Mouse (Mus musculus) neural tube, embryonic 13.5 days (tissue): ENCODE data around the gene Flna. TPM values are rescaled to one million over a fixed set of nuclear protein-coding genes. Genes with fewer than 3 reads are reported as not detected.
A peak's percentile ranks its signal among the peaks of the same experiment; 100 is the strongest.

ENCODE experiments used
- ATAC-seq: fragments of 200-750 bp; cut with Nextera tagmentation; 2 replicates; pipeline ENCODE4 v1.8.0; 2017; ENCODE audit warnings: low read depth, mild to moderate bottlenecking, moderate TSS enrichment, moderate library complexity
- H3K27ac ChIP-seq: fragments of 300-500 bp; sonication (generic); replicated peaks from 2 replicates; pipeline ENCODE4 v1.5.1; 2015; ENCODE audit warnings: moderate library complexity, mild to moderate bottlenecking, inconsistent platforms
- H3K27me3 ChIP-seq: fragments of 300-500 bp; sonication (generic); 2 replicates; pipeline ENCODE4 v1.6.1; 2015; ENCODE audit warnings: mild to moderate bottlenecking, inconsistent platforms
- H3K36me3 ChIP-seq: fragments of 300-500 bp; sonication (generic); 2 replicates; pipeline ENCODE4 v1.6.1; 2015; ENCODE audit warnings: mild to moderate bottlenecking, inconsistent platforms
- H3K4me1 ChIP-seq: fragments of 300-500 bp; sonication (generic); replicated peaks from 2 replicates; pipeline ENCODE4 v1.6.1; 2015; ENCODE audit warnings: inconsistent platforms
- H3K4me2 ChIP-seq: fragments of 300-500 bp; sonication (generic); 2 replicates; pipeline ENCODE4 v1.6.1; 2015; ENCODE audit warnings: inconsistent platforms, mild to moderate bottlenecking, moderate library complexity
- H3K4me3 ChIP-seq: fragments of 300-500 bp; sonication (generic); 2 replicates; pipeline ENCODE4 v1.5.1; 2015; ENCODE audit warnings: mild to moderate bottlenecking, inconsistent platforms
- H3K9ac ChIP-seq: fragments of 300-500 bp; sonication (generic); 2 replicates; pipeline ENCODE4 v1.6.1; 2015; ENCODE audit warnings: moderate library complexity, mild to moderate bottlenecking, inconsistent platforms
- H3K9me3 ChIP-seq: fragments of 300-500 bp; sonication (generic); 2 replicates; pipeline ENCODE4 v1.6.1; 2016; ENCODE audit warnings: inconsistent platforms
- WGBS: fragments of 180-500 bp; shearing (Covaris S2); methylation state at CpG from one replicate; pipeline ENCODE4 v1.1.7; 2015; 5-methylcytosine and 5-hydroxymethylcytosine counted together
- polyA plus RNA-seq: library from polyadenylated mRNA; unstranded; fragments of >200 nt; fragmentation: Nextera tagmentation; extraction: Ambion mirVana; gene quantifications from 2 replicates; pipeline ENCODE4 v1.2.1, GENCODE M21; 2015

The Flna gene
- polyA plus RNA-seq = 90.3 and 102 TPM in 2 replicates

DNA sequence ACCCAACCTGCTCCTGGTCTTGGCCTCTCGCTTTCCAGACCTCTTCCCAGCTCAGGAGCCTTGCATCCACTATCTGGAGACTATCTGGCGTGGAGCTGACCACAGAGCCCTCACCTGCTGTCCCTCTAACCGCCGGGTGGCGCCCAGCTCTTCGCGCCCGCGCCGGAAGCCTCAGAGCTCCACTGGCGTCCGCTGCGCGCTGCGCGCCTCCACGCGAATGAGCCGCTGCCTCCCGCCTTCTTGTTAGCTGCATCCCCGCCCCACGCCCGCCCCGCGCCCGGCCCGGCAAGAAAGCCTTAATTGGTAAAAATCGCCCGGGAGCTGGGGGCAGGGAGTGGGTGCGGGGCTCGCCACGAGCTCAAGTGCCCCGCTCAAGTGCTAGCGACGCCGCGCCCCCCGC, at the start of gene Flna:
TSS of gene Flna (minus strand) at position 206 of the 400 bp plus-strand sequence.
- H3K36me3 ChIP-seq = no peaks in the 10 kb centered on the region
- no peaks in the 10 kb centered on the region for H3K9me3 ChIP-seq
- no peak for ATAC-seq
- H3K27ac ChIP-seq = peak within 1 kb of the TSS; percentile 56
- H3K27me3 ChIP-seq = no peaks in the 10 kb centered on the region
- H3K9ac ChIP-seq = peak within 1 kb of the TSS; percentile 67
- H3K4me3 ChIP-seq = peak within 1 kb of the TSS; percentile 42
- H3K4me2 ChIP-seq = peak within 1 kb of the TSS; percentile 58
- WGBS = 24% methylated on average over 38 of the region's 38 CpGs
- peaks cover 6% of the 10 kb centered on the region; the same call in 1 of the 2 replicates for H3K4me1 ChIP-seq

DNA sequence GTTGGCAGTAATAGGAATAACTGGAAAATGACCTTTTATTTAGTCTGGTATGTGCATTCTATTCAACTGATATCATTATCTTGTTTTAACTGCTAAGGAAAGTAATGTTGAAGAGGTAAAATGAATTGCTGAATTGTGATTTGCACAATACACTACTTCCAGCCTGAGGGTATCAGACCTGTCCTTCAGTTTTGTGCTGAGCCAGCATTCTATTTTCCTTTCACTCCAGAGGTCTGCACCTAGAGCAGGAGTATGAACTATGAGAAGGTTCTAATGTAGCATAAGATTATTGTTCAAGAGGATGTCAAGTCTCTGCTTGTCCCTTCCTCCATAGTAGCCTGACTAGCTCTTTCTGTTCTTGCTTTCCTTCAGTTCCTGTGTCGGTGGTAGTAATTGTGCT, 48.7 kb upstream of the Flna start:
- H3K9me3 ChIP-seq = no peaks in the 10 kb centered on the region
- no peak overlapping the region for H3K4me3 ChIP-seq
- H3K9ac ChIP-seq = no peak overlapping the region
- ATAC-seq = no peak
- peaks cover 10% of the 10 kb centered on the region for H3K4me1 ChIP-seq
- WGBS = 100% methylated on average over 1 of the region's 1 CpGs
- H3K27me3 ChIP-seq = no peaks in the 10 kb centered on the region
- no peak overlapping the region for H3K27ac ChIP-seq
- H3K36me3 ChIP-seq = peaks cover 35% of the 10 kb centered on the region
- H3K4me2 ChIP-seq = peak overlapping the region; percentile 22; the same call in 1 of the 2 replicates

GRCm38 (mm10) chrX:74296538-74297448, 47.2 kb upstream of the Flna start, which contains the start of gene Atp6ap1:
TSS of gene Atp6ap1 (plus strand) at chrX:74297097.
- H3K9me3 ChIP-seq = no peaks in the 10 kb centered on the region
- H3K27ac ChIP-seq = peak within 1 kb of the TSS; percentile 76
- peak within 1 kb of the TSS; percentile 80 for H3K9ac ChIP-seq
- peaks cover 10% of the 10 kb centered on the region for H3K4me1 ChIP-seq
- 17% methylated on average over 37 of the region's 37 CpGs for WGBS
- peak; percentile 99 for ATAC-seq
- peak within 1 kb of the TSS; percentile 70 for H3K4me2 ChIP-seq
- peak within 1 kb of the TSS; percentile 63 for H3K4me3 ChIP-seq
- peaks cover 19% of the 10 kb centered on the region for H3K36me3 ChIP-seq
- no peaks in the 10 kb centered on the region for H3K27me3 ChIP-seq

GRCm38 (mm10) chrX:74293431-74293830, 43.8 kb upstream of the Flna start:
- H3K9ac ChIP-seq = no peak overlapping the region
- H3K4me1 ChIP-seq = peaks cover 10% of the 10 kb centered on the region
- H3K9me3 ChIP-seq = no peaks in the 10 kb centered on the region
- no peak overlapping the region for H3K27ac ChIP-seq
- no peaks in the 10 kb centered on the region for H3K27me3 ChIP-seq
- 77% methylated on average over 4 of the region's 4 CpGs for WGBS
- peaks cover 15% of the 10 kb centered on the region; the same call in 1 of the 2 replicates for H3K36me3 ChIP-seq
- no peak for ATAC-seq
- no peak overlapping the region for H3K4me2 ChIP-seq
- no peak overlapping the region for H3K4me3 ChIP-seq

DNA sequence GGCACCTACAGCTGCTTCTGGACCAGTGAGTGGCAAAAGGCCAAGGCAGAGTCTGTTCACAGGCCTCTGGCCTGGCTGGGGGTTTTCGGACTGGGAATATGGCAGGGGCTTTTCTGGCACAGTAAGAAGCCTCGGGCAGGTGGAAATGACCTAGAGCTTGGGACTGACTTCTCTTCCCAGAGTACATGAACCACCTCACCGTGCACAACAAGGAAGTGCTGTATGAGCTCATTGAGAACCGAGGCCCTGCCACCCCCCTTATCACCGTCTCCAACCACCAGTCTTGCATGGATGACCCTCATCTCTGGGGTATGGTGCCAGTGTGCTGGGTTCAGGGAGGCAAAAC, 33.4 kb upstream of the Flna start:
- H3K4me1 ChIP-seq = peaks cover 21% of the 10 kb centered on the region
- H3K36me3 ChIP-seq = 0 out of 2 replicates have a peak, but pooled peaks cover 2% of the 10 kb centered on the region
- H3K27ac ChIP-seq = peak overlapping the region; percentile 89
- 55% methylated on average over 5 of the region's 5 CpGs for WGBS
- no peaks in the 10 kb centered on the region for H3K9me3 ChIP-seq
- no peak; the same call in none of the 2 replicates for ATAC-seq
- peak overlapping the region; percentile 83 for H3K9ac ChIP-seq
- H3K4me3 ChIP-seq = peak overlapping the region; percentile 58
- H3K4me2 ChIP-seq = peak overlapping the region; percentile 74
- no peaks in the 10 kb centered on the region for H3K27me3 ChIP-seq

DNA sequence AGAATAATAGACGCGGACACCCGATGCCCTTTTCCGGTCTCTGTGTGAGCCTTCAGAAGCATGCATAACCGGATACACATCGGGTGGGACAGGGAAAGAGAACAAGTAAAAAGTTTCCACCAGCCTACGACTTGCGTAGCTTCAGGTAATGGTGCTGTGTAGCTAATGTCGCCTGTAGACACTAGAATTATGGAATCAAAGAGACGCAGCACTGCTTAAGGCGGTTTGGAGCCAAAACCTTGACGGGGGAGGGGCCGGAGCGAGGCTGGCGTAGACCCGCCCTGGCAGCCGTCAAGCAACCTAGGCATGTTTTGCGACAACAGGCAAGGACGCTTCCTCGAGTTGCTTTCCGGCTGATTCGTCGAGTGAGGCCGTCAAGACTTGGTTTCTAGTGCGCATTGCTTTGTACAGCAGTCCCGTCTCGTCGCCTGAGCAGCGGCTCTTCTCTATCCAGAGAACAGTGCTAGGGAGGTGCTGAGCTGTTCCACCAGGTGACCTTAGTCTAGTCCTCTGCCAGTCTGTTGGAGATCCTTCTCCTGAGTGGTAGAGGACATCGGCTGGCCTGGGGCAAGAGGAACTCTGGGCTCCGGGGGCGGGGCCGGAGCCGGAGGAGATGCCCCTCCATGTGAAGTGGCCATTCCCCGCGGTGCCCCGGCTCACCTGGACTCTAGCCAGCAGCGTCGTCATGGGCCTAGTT, 32.9 kb upstream of the Flna start:
- H3K27ac ChIP-seq = peak overlapping the region; percentile 89
- H3K9ac ChIP-seq = peak overlapping the region; percentile 83
- H3K36me3 ChIP-seq = no peaks in the 10 kb centered on the region
- peaks cover 21% of the 10 kb centered on the region for H3K4me1 ChIP-seq
- 20% methylated on average over 39 of the region's 39 CpGs for WGBS
- H3K9me3 ChIP-seq = no peaks in the 10 kb centered on the region
- peak overlapping the region; percentile 58 for H3K4me3 ChIP-seq
- H3K4me2 ChIP-seq = peak overlapping the region; percentile 74
- peak; percentile 89 for ATAC-seq
- no peaks in the 10 kb centered on the region for H3K27me3 ChIP-seq

DNA sequence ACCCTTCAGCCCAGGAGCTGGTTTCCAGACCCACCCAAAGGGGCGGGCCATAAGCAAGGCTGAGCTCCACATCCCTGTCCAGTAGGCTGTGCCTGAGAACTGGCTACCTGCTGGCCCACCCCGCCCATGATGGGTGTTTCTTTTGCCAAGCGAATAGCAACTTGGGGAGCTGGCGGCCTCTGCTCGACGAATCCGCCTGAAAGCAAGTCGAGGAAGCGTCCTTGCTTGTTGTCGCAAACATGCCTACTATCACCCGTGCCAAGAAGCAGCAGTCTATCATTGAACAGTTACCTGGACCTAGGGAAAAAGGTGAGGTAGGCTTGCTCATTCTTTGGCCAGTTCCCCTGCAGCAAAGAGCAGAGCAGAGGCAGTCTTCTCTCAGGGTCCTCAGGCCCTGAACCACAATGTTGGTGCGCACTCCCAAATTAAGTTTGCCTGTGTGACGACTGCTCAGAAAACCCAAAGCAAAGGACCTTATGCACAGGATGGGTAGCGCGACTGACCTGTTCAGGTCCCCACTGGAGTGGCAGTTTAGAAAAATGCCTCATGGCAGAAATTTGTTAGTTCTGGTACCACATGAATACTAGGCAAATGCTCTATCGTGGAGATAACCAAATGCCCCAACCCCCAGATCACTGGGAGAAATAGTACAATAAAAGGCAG, 32.2 kb upstream of the Flna start, which contains the start of the genes Taz and Dnase1l1:
TSS of gene Taz (plus strand) at position 181 of the 663 bp plus-strand sequence.
TSS of gene Dnase1l1 (minus strand) at position 606 of the 663 bp plus-strand sequence.
- H3K4me3 ChIP-seq = peak within 1 kb of the TSS; percentile 58
- H3K9me3 ChIP-seq = no peaks in the 10 kb centered on the region
- H3K36me3 ChIP-seq = no peaks in the 10 kb centered on the region
- peak within 1 kb of the TSS; percentile 74 for H3K4me2 ChIP-seq
- H3K27ac ChIP-seq = peak within 1 kb of the TSS; percentile 89
- ATAC-seq = peak; percentile 71
- peaks cover 21% of the 10 kb centered on the region for H3K4me1 ChIP-seq
- WGBS = 17% methylated on average over 16 of the region's 16 CpGs
- H3K9ac ChIP-seq = peak within 1 kb of the TSS; percentile 83
- H3K27me3 ChIP-seq = no peaks in the 10 kb centered on the region

DNA sequence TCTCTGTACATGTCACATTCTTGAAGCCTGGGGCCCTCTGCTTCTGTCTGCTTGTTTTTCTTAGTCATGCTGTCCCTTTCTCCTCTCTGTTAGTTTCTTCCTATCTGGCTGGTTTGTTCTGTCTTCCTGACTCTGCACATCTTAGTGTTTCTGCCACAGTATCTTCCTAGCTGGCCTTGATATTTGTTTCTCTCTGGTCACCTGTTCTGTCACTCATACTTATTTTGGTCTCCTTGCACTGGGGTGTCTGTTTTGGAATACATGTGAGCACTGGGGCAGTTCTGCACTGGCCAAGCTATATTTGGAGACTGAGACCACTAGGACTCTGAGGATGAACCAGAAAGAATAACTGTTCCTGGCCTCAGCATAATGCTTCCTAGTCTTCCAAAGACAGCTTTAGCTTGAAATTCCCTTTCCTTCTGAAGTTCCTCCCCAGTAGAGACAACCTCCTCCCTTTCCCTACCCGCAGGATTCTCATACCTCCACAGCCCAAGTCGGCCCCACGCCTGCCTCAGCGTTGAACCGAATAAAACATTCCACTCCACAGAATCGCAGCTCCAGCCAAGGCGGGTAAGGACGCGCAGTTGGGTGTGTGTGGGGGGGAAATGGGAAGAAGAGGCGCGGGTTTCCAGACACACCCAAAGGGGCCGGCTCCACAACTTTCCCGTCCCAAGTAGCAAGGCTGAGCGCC, 31.6 kb upstream of the Flna start:
- peak overlapping the region; percentile 83 for H3K9ac ChIP-seq
- no peak; the same call in 1 of the 2 replicates for ATAC-seq
- H3K9me3 ChIP-seq = no peaks in the 10 kb centered on the region
- no peaks in the 10 kb centered on the region for H3K27me3 ChIP-seq
- H3K27ac ChIP-seq = peak overlapping the region; percentile 77; the same call in 1 of the 2 replicates
- peak overlapping the region; percentile 58 for H3K4me3 ChIP-seq
- H3K4me1 ChIP-seq = peaks cover 21% of the 10 kb centered on the region
- 14% methylated on average over 14 of the region's 14 CpGs for WGBS
- peak overlapping the region; percentile 74 for H3K4me2 ChIP-seq
- H3K36me3 ChIP-seq = no peaks in the 10 kb centered on the region

DNA sequence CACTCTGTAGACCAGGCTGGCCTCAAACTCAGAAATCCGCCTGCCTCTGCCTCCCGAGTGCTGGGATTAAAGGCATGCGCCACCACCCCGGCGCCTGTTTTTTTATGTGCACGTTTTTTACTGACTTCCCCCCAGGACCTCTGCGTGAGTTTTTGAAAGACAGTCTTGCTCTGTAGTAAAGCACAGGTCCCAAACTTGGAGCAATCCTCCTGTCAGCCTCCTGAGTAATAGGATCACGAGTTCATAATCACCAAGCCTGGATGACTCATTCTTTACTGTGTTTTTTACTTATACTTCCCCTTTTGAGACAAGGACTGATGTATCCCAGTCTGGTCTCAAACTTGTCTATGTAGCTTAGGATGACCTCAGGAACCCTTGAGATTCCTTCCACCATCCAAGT, 28.3 kb upstream of the Flna start:
- H3K4me2 ChIP-seq = no peak overlapping the region
- no peaks in the 10 kb centered on the region for H3K27me3 ChIP-seq
- H3K9ac ChIP-seq = no peak overlapping the region
- no peak overlapping the region for H3K27ac ChIP-seq
- H3K36me3 ChIP-seq = 0 out of 2 replicates have a peak, but pooled peaks cover 3% of the 10 kb centered on the region
- ATAC-seq = no peak
- 73% methylated on average over 8 of the region's 8 CpGs for WGBS
- 0 out of 2 replicates have a peak, but pooled peaks cover 10% of the 10 kb centered on the region for H3K4me1 ChIP-seq
- H3K4me3 ChIP-seq = no peak overlapping the region
- no peaks in the 10 kb centered on the region for H3K9me3 ChIP-seq

GRCm38 (mm10) chrX:74273422-74274322, 24.1 kb upstream of the Flna start:
- no peak overlapping the region for H3K4me2 ChIP-seq
- 29% methylated on average over 10 of the region's 10 CpGs for WGBS

More at GRCm38 (mm10) chrX:74273422-74274322, 24.1 kb upstream of the Flna start:
- Histone ChIP-seq H3K27me3 (no peaks in the 10 kb centered on the region), H3K36me3 (peaks cover 12% of the 10 kb centered on the region), H3K27ac (no peak overlapping the region), H3K9me3 (no peaks in the 10 kb centered on the region), H3K4me3 (no peak overlapping the region), H3K9ac (no peak overlapping the region), H3K4me1 (peaks cover 16% of the 10 kb centered on the region)
- no peak for ATAC-seq
